Mouse (Mus musculus): ENCODE measurements around the gene Ddb2. TPM values are rescaled to one million over a fixed set of nuclear protein-coding genes. Genes with fewer than 3 reads are reported as not detected.

The Ddb2 gene
- total RNA-seq, 2 experiments from 2014 or later, result 2.1 to 2.6 TPM

Other genes with a start within 250 kb of the Ddb2 start
- 10 to 100 TPM; 21.7 to 23.9 TPM for gene Rapsn, start 201.4 kb downstream of the Ddb2 start, total RNA-seq (2021)
- gene Psmc3, start 183.0 kb downstream of the Ddb2 start, total RNA-seq (2021), result 100 to 1,000 TPM; 223 to 229 TPM
- 10 to 100 TPM; 21.1 to 21.7 TPM for gene Slc39a13, start 166.6 kb downstream of the Ddb2 start, total RNA-seq (2021)
- gene Spi1, start 154.6 kb downstream of the Ddb2 start, total RNA-seq (2021), result 1 to 10 TPM in 1 of 2 experiments, under 1 TPM in 1; 0.91 to 1.1 TPM
- gene Mybpc3, start 118.8 kb downstream of the Ddb2 start, total RNA-seq (2021), result not detected
- 1 to 10 TPM; 4.1 to 5.0 TPM for gene Madd, start 53.1 kb downstream of the Ddb2 start, total RNA-seq (2021)
- 10 to 100 TPM; 17.3 to 19.1 TPM for gene Nr1h3, start 34.1 kb downstream of the Ddb2 start, total RNA-seq (2021)
- 10 to 100 TPM; 13.0 to 14.3 TPM for gene Acp2, start 34.1 kb downstream of the Ddb2 start, total RNA-seq (2021)
- 100 to 1,000 TPM; 333 to 372 TPM for gene Pacsin3, start 19.0 kb upstream of the Ddb2 start, total RNA-seq (2021)
- gene Arfgap2, start 28.0 kb upstream of the Ddb2 start, total RNA-seq (2021), result 100 to 1,000 TPM; 131 to 132 TPM
- gene 1110051M20Rik, start 207.7 kb upstream of the Ddb2 start, total RNA-seq (2021), result 10 to 100 TPM; 12.3 to 12.6 TPM
- gene Lrp4, start 220.5 kb upstream of the Ddb2 start, total RNA-seq (2021), result 1 to 10 TPM; 7.2 to 7.3 TPM